Mouse (Mus musculus): ENCODE data around the gene Dennd5a. TPM values are rescaled to one million over a fixed set of nuclear protein-coding genes. Genes with fewer than 3 reads are reported as not detected.

The Dennd5a gene
- polyA plus RNA-seq, 1 experiment = 54.9 TPM

- H3K27ac ChIP-seq (ENCODE audit: control insufficient read depth, insufficient read depth, low read depth, low read length, poor library complexity) = no peak overlapping the region
- no peaks in the 10 kb centered on the region; the same call in 1 of the 2 replicates for H3K4me1 ChIP-seq (ENCODE audit: control insufficient read depth, insufficient read depth, low read length)
- H3K4me3 ChIP-seq (replicated peaks; ENCODE audit: control insufficient read depth, low read depth, low read length) = no peak overlapping the region
- TF ChIP-seq CTCF (IDR thresholded peaks at IDR 0.05; ENCODE audit: control insufficient read depth, insufficient read depth, low read length) = no peak
- no peak for TF ChIP-seq POLR2A (IDR thresholded peaks at IDR 0.05; ENCODE audit: borderline replicate concordance, control insufficient read depth, low read depth, low read length)
Observed at GRCm38 (mm10) chr7:109969542-109969941, 9.3 kb upstream of the Dennd5a start.

GRCm38 (mm10) chr7:109968924-109969450 is 8.7 kb upstream of the Dennd5a start:
- TF ChIP-seq POLR2A (IDR thresholded peaks at IDR 0.05; ENCODE audit: borderline replicate concordance, control insufficient read depth, low read depth, low read length) (no peak), CTCF (IDR thresholded peaks at IDR 0.05; ENCODE audit: control insufficient read depth, insufficient read depth, low read length) (no peak)
- 8% methylated on average over 2 of the region's 2 CpGs for WGBS
- Histone ChIP-seq H3K27ac (ENCODE audit: control insufficient read depth, insufficient read depth, low read depth, low read length, poor library complexity) (no peak overlapping the region), H3K4me1 (ENCODE audit: control insufficient read depth, insufficient read depth, low read length) (no peaks in the 10 kb centered on the region; the same call in 1 of the 2 replicates), H3K4me3 (replicated peaks; ENCODE audit: control insufficient read depth, low read depth, low read length) (no peak overlapping the region)

GRCm38 (mm10) chr7:109967805-109968579 is 7.7 kb upstream of the Dennd5a start:
- 41% methylated on average over 11 of the region's 11 CpGs for WGBS
- Histone ChIP-seq H3K27ac (ENCODE audit: control insufficient read depth, insufficient read depth, low read depth, low read length, poor library complexity) (peak overlapping the region; percentile 64), H3K4me3 (replicated peaks; ENCODE audit: control insufficient read depth, low read depth, low read length) (no peak overlapping the region), H3K4me1 (ENCODE audit: control insufficient read depth, insufficient read depth, low read length) (no peaks in the 10 kb centered on the region; the same call in 1 of the 2 replicates)
- TF ChIP-seq CTCF (IDR thresholded peaks at IDR 0.05; ENCODE audit: control insufficient read depth, insufficient read depth, low read length) = no peak
- no peak for TF ChIP-seq POLR2A (IDR thresholded peaks at IDR 0.05; ENCODE audit: borderline replicate concordance, control insufficient read depth, low read depth, low read length)

- Histone ChIP-seq H3K4me3 (replicated peaks; ENCODE audit: control insufficient read depth, low read depth, low read length) (no peak overlapping the region), H3K4me1 (ENCODE audit: control insufficient read depth, insufficient read depth, low read length) (no peaks in the 10 kb centered on the region; the same call in 1 of the 2 replicates), H3K27ac (ENCODE audit: control insufficient read depth, insufficient read depth, low read depth, low read length, poor library complexity) (no peak overlapping the region)
- TF ChIP-seq POLR2A (IDR thresholded peaks at IDR 0.05; ENCODE audit: borderline replicate concordance, control insufficient read depth, low read depth, low read length) (no peak), CTCF (IDR thresholded peaks at IDR 0.05; ENCODE audit: control insufficient read depth, insufficient read depth, low read length) (peak; percentile 27; the same call in 1 of the 2 replicates)
Observed at GRCm38 (mm10) chr7:109965658-109966057, 5.4 kb upstream of the Dennd5a start.

GRCm38 (mm10) chr7:109963707-109964106 is 3.4 kb upstream of the Dennd5a start:
- Histone ChIP-seq H3K4me1 (ENCODE audit: control insufficient read depth, insufficient read depth, low read length) (no peaks in the 10 kb centered on the region; the same call in 1 of the 2 replicates), H3K27ac (ENCODE audit: control insufficient read depth, insufficient read depth, low read depth, low read length, poor library complexity) (no peak overlapping the region), H3K4me3 (replicated peaks; ENCODE audit: control insufficient read depth, low read depth, low read length) (no peak overlapping the region)
- TF ChIP-seq CTCF (IDR thresholded peaks at IDR 0.05; ENCODE audit: control insufficient read depth, insufficient read depth, low read length) (no peak), POLR2A (IDR thresholded peaks at IDR 0.05; ENCODE audit: borderline replicate concordance, control insufficient read depth, low read depth, low read length) (no peak)
- 80% methylated on average over 4 of the region's 4 CpGs for WGBS

GRCm38 (mm10) chr7:109962596-109962995 is 2.3 kb upstream of the Dennd5a start:
- no peaks in the 10 kb centered on the region; the same call in 1 of the 2 replicates for H3K4me1 ChIP-seq (ENCODE audit: control insufficient read depth, insufficient read depth, low read length)
- no peak for TF ChIP-seq POLR2A (IDR thresholded peaks at IDR 0.05; ENCODE audit: borderline replicate concordance, control insufficient read depth, low read depth, low read length)
- TF ChIP-seq CTCF (IDR thresholded peaks at IDR 0.05; ENCODE audit: control insufficient read depth, insufficient read depth, low read length) = no peak
- WGBS = 82% methylated on average over 4 of the region's 4 CpGs
- H3K27ac ChIP-seq (ENCODE audit: control insufficient read depth, insufficient read depth, low read depth, low read length, poor library complexity) = no peak overlapping the region
- no peak overlapping the region for H3K4me3 ChIP-seq (replicated peaks; ENCODE audit: control insufficient read depth, low read depth, low read length)

- TF ChIP-seq POLR2A (IDR thresholded peaks at IDR 0.05; ENCODE audit: borderline replicate concordance, control insufficient read depth, low read depth, low read length) (no peak), CTCF (IDR thresholded peaks at IDR 0.05; ENCODE audit: control insufficient read depth, insufficient read depth, low read length) (no peak)
- H3K4me3 ChIP-seq (replicated peaks; ENCODE audit: control insufficient read depth, low read depth, low read length) = no peak overlapping the region
- H3K27ac ChIP-seq (ENCODE audit: control insufficient read depth, insufficient read depth, low read depth, low read length, poor library complexity) = no peak overlapping the region
- 80% methylated on average over 2 of the region's 2 CpGs for WGBS
- H3K4me1 ChIP-seq (ENCODE audit: control insufficient read depth, insufficient read depth, low read length) = no peaks in the 10 kb centered on the region; the same call in 1 of the 2 replicates
Observed at GRCm38 (mm10) chr7:109961570-109961969, 1.3 kb upstream of the Dennd5a start.

- WGBS = 14% methylated on average over 13 of the region's 13 CpGs
- H3K4me1 ChIP-seq (ENCODE audit: control insufficient read depth, insufficient read depth, low read length) = no peaks in the 10 kb centered on the region; the same call in 1 of the 2 replicates
- TF ChIP-seq POLR2A (IDR thresholded peaks at IDR 0.05; ENCODE audit: borderline replicate concordance, control insufficient read depth, low read depth, low read length) (no peak), CTCF (IDR thresholded peaks at IDR 0.05; ENCODE audit: control insufficient read depth, insufficient read depth, low read length) (no peak)
- peak overlapping the region; percentile 67 for H3K4me3 ChIP-seq (replicated peaks; ENCODE audit: control insufficient read depth, low read depth, low read length)
- H3K27ac ChIP-seq (ENCODE audit: control insufficient read depth, insufficient read depth, low read depth, low read length, poor library complexity) = peak overlapping the region; percentile 16; the same call in 1 of the 2 replicates
Observed at GRCm38 (mm10) chr7:109960613-109961154, 414 bp upstream of the Dennd5a start.
